Mouse (Mus musculus) cortical plate, adult 2 months (tissue): ENCODE measurements at regions not wholly inside any gene's neighbourhood (a gene's known extent, or its start where the extent isn't known, plus 50 kb on each side); places are given as distances from the start of the nearest gene placed in this dataset.

Source experiments
- H3K27ac ChIP-seq: fragments of 200-500 bp; 2 replicates; pipeline ENCODE4 v1.5.1; 2012; ENCODE audit warnings: low read length, control low read depth, inconsistent platforms; ENCODE audit not compliant: insufficient read depth
- H3K4me1 ChIP-seq: fragments of 200-500 bp; 2 replicates; pipeline ENCODE4 v1.6.1; 2011; ENCODE audit warnings: low read length; ENCODE audit not compliant: control insufficient read depth, insufficient read depth
- H3K4me3 ChIP-seq: fragments of 200-500 bp; 2 replicates; pipeline ENCODE4 v1.5.1; 2011; ENCODE audit warnings: mild to moderate bottlenecking, low read length, control low read depth; ENCODE audit not compliant: insufficient read depth
- CTCF ChIP-seq: fragments of 200-500 bp; IDR thresholded peaks from 2 replicates; pipeline ENCODE4 v1.5.1; 2011; ENCODE audit warnings: mild to moderate bottlenecking, control low read depth, low read length; ENCODE audit not compliant: insufficient read depth; ENCODE audit errors: extremely low read depth
- POLR2A ChIP-seq: fragments of 200-500 bp; IDR thresholded peaks from 2 replicates; pipeline ENCODE4 v1.6.1; 2011; ENCODE audit warnings: mild to moderate bottlenecking, low read length, control low read depth; ENCODE audit not compliant: insufficient read depth; ENCODE audit errors: extremely low read depth

- H3K27ac ChIP-seq: no peak overlapping the region
- H3K4me1 ChIP-seq: no peaks in the 10 kb centered on the region
- no peak overlapping the region for H3K4me3 ChIP-seq
- TF ChIP-seq POLR2A (no peak), CTCF (no peak)
Observed at GRCm38 (mm10) chr1:61234298-61234682, 256.6 kb downstream of the Icos start.

- TF ChIP-seq POLR2A (no peak), CTCF (no peak)
- Histone ChIP-seq H3K27ac (no peak overlapping the region), H3K4me3 (no peak overlapping the region), H3K4me1 (no peaks in the 10 kb centered on the region)
Observed at GRCm38 (mm10) chr1:61236511-61236910, 258.8 kb downstream of the Icos start.

- TF ChIP-seq CTCF (no peak), POLR2A (no peak)
Observed at GRCm38 (mm10) chr1:61238668-61239067, 260.9 kb downstream of the Icos start.

GRCm38 (mm10) chr1:61257561-61257960 is 279.8 kb downstream of the Icos start:
- no peak overlapping the region for H3K27ac ChIP-seq
- TF ChIP-seq POLR2A: no peak
- no peak for TF ChIP-seq CTCF
- no peaks in the 10 kb centered on the region for H3K4me1 ChIP-seq
- no peak overlapping the region for H3K4me3 ChIP-seq

More at GRCm38 (mm10) chr1:61238668-61239067, 260.9 kb downstream of the Icos start:
- no peak overlapping the region for H3K4me3 ChIP-seq
- no peaks in the 10 kb centered on the region for H3K4me1 ChIP-seq
- no peak overlapping the region for H3K27ac ChIP-seq

GRCm38 (mm10) chr1:61263466-61263865 is 285.7 kb downstream of the Icos start:
- no peak for TF ChIP-seq POLR2A
- no peak for TF ChIP-seq CTCF
- no peaks in the 10 kb centered on the region for H3K4me1 ChIP-seq

GRCm38 (mm10) chr1:61265706-61266127 is 288.0 kb downstream of the Icos start:
- Histone ChIP-seq H3K27ac (no peak overlapping the region), H3K4me1 (no peaks in the 10 kb centered on the region), H3K4me3 (no peak overlapping the region)
- TF ChIP-seq CTCF: no peak
- no peak for TF ChIP-seq POLR2A

More at GRCm38 (mm10) chr1:61263466-61263865, 285.7 kb downstream of the Icos start:
- H3K27ac ChIP-seq: no peak overlapping the region
- no peak overlapping the region for H3K4me3 ChIP-seq

- TF ChIP-seq POLR2A (no peak), CTCF (no peak)
- Histone ChIP-seq H3K27ac (no peak overlapping the region), H3K4me3 (no peak overlapping the region), H3K4me1 (no peaks in the 10 kb centered on the region)
Observed at GRCm38 (mm10) chr1:61273843-61274242, 296.1 kb downstream of the Icos start.

- no peak overlapping the region for H3K27ac ChIP-seq
- no peaks in the 10 kb centered on the region for H3K4me1 ChIP-seq
- H3K4me3 ChIP-seq: no peak overlapping the region
- TF ChIP-seq POLR2A (no peak), CTCF (no peak)
Observed at GRCm38 (mm10) chr1:61274244-61274643, 296.5 kb downstream of the Icos start.

GRCm38 (mm10) chr1:61277170-61277710 is 299.5 kb downstream of the Icos start:
- no peak overlapping the region for H3K4me3 ChIP-seq
- TF ChIP-seq CTCF (no peak), POLR2A (no peak)
- no peaks in the 10 kb centered on the region for H3K4me1 ChIP-seq
- no peak overlapping the region for H3K27ac ChIP-seq

- H3K4me3 ChIP-seq: no peak overlapping the region
Observed at GRCm38 (mm10) chr1:61288185-61288584, 310.5 kb downstream of the Icos start.

More at GRCm38 (mm10) chr1:61288185-61288584, 310.5 kb downstream of the Icos start:
- Histone ChIP-seq H3K4me1 (no peaks in the 10 kb centered on the region), H3K27ac (no peak overlapping the region)
- TF ChIP-seq POLR2A (no peak), CTCF (no peak)
